Mouse (Mus musculus): Measurements from ENCODE around the gene Sccpdh. TPM values are rescaled to one million over a fixed set of nuclear protein-coding genes. Genes with fewer than 3 reads are reported as not detected.
"Not testable (repeated sequence)": the region's sequence is repeated elsewhere in the genome, so short reads cannot be mapped to it uniquely, and the experiment has no call there.

Gene Sccpdh
- polyA plus RNA-seq, 1 experiment: 1.8 TPM

GRCm38 (mm10) chr1:179704150-179704549 lies 36.1 kb downstream of the Sccpdh start:
- no peaks in the 10 kb centered on the region for H3K36me3 ChIP-seq (ENCODE audit: control insufficient read depth, insufficient read depth, low read length)
- DNase-seq (ENCODE audit: low read depth in 1 of 2, low spot score in 2 of 2): no peak
- no peak overlapping the region for H3K4me3 ChIP-seq (ENCODE audit: extremely low read depth, insufficient read depth, insufficient read length)
- WGBS: 4% methylated on average over 3 of the region's 3 CpGs
- no peaks in the 10 kb centered on the region for H3K4me1 ChIP-seq (ENCODE audit: control insufficient read depth, insufficient read depth, insufficient read length)
- no peak for TF ChIP-seq POLR2A (IDR thresholded peaks at IDR 0.05; ENCODE audit: low read depth, low read length)
- TF ChIP-seq CTCF (IDR thresholded peaks at IDR 0.05; ENCODE audit: extremely low read depth, insufficient read depth, insufficient read length, insufficient replicate concordance): no peak
- no peak overlapping the region for H3K27ac ChIP-seq (ENCODE audit: insufficient read depth, low read length)
- no peaks in the 10 kb centered on the region for H3K27me3 ChIP-seq (ENCODE audit: control insufficient read depth, insufficient read depth, low read length)

GRCm38 (mm10) chr1:179705154-179705553 lies 37.1 kb downstream of the Sccpdh start:
- no peaks in the 10 kb centered on the region for H3K4me1 ChIP-seq (ENCODE audit: control insufficient read depth, insufficient read depth, insufficient read length)
- no peak for TF ChIP-seq POLR2A (IDR thresholded peaks at IDR 0.05; ENCODE audit: low read depth, low read length)
- TF ChIP-seq CTCF (IDR thresholded peaks at IDR 0.05; ENCODE audit: extremely low read depth, insufficient read depth, insufficient read length, insufficient replicate concordance): no peak
- 91% methylated on average over 6 of the region's 6 CpGs for WGBS
- no peak overlapping the region for H3K4me3 ChIP-seq (ENCODE audit: extremely low read depth, insufficient read depth, insufficient read length)
- no peak for DNase-seq (ENCODE audit: low read depth in 1 of 2, low spot score in 2 of 2)
- no peaks in the 10 kb centered on the region for H3K36me3 ChIP-seq (ENCODE audit: control insufficient read depth, insufficient read depth, low read length)
- H3K27me3 ChIP-seq (ENCODE audit: control insufficient read depth, insufficient read depth, low read length): no peaks in the 10 kb centered on the region
- no peak overlapping the region for H3K27ac ChIP-seq (ENCODE audit: insufficient read depth, low read length)

GRCm38 (mm10) chr1:179709390-179709789 lies 41.4 kb downstream of the Sccpdh start:
- H3K4me3 ChIP-seq (ENCODE audit: extremely low read depth, insufficient read depth, insufficient read length): no peak overlapping the region
- TF ChIP-seq POLR2A (IDR thresholded peaks at IDR 0.05; ENCODE audit: low read depth, low read length) (no peak), CTCF (IDR thresholded peaks at IDR 0.05; ENCODE audit: extremely low read depth, insufficient read depth, insufficient read length, insufficient replicate concordance) (no peak)
- H3K4me1 ChIP-seq (ENCODE audit: control insufficient read depth, insufficient read depth, insufficient read length): no peaks in the 10 kb centered on the region
- no peak for DNase-seq (ENCODE audit: low read depth in 1 of 2, low spot score in 2 of 2)
- no peaks in the 10 kb centered on the region for H3K27me3 ChIP-seq (ENCODE audit: control insufficient read depth, insufficient read depth, low read length)
- no peak overlapping the region for H3K27ac ChIP-seq (ENCODE audit: insufficient read depth, low read length)
- 65% methylated on average over 6 of the region's 6 CpGs for whole genome bisulfite sequencing
- H3K36me3 ChIP-seq (ENCODE audit: control insufficient read depth, insufficient read depth, low read length): no peaks in the 10 kb centered on the region

- DNase-seq (ENCODE audit: low read depth in 1 of 2, low spot score in 2 of 2): no peak
- H3K27me3 ChIP-seq (ENCODE audit: control insufficient read depth, insufficient read depth, low read length): no peaks in the 10 kb centered on the region
- no peak overlapping the region for H3K4me3 ChIP-seq (ENCODE audit: extremely low read depth, insufficient read depth, insufficient read length)
- no peaks in the 10 kb centered on the region for H3K36me3 ChIP-seq (ENCODE audit: control insufficient read depth, insufficient read depth, low read length)
- no peak overlapping the region for H3K27ac ChIP-seq (ENCODE audit: insufficient read depth, low read length)
- H3K4me1 ChIP-seq (ENCODE audit: control insufficient read depth, insufficient read depth, insufficient read length): no peaks in the 10 kb centered on the region
- no peak for TF ChIP-seq CTCF (IDR thresholded peaks at IDR 0.05; ENCODE audit: extremely low read depth, insufficient read depth, insufficient read length, insufficient replicate concordance)
- no peak for TF ChIP-seq POLR2A (IDR thresholded peaks at IDR 0.05; ENCODE audit: low read depth, low read length)
- 70% methylated on average over 5 of the region's 5 CpGs for WGBS
These were observed 42.7 kb downstream of the Sccpdh start for GRCm38 (mm10) chr1:179710739-179711138.

- H3K27me3 ChIP-seq (ENCODE audit: control insufficient read depth, insufficient read depth, low read length): no peaks in the 10 kb centered on the region
- DNase-seq (ENCODE audit: low read depth in 1 of 2, low spot score in 2 of 2): no peak
- no peaks in the 10 kb centered on the region for H3K36me3 ChIP-seq (ENCODE audit: control insufficient read depth, insufficient read depth, low read length)
- no peak for TF ChIP-seq CTCF (IDR thresholded peaks at IDR 0.05; ENCODE audit: extremely low read depth, insufficient read depth, insufficient read length, insufficient replicate concordance)
- TF ChIP-seq POLR2A (IDR thresholded peaks at IDR 0.05; ENCODE audit: low read depth, low read length): no peak
- H3K27ac ChIP-seq (ENCODE audit: insufficient read depth, low read length): no peak overlapping the region
- 94% methylated on average over 7 of the region's 7 CpGs for WGBS
- H3K4me1 ChIP-seq (ENCODE audit: control insufficient read depth, insufficient read depth, insufficient read length): no peaks in the 10 kb centered on the region
- H3K4me3 ChIP-seq (ENCODE audit: extremely low read depth, insufficient read depth, insufficient read length): no peak overlapping the region
These were observed 44.6 kb downstream of the Sccpdh start for GRCm38 (mm10) chr1:179712658-179713057.

GRCm38 (mm10) chr1:179713367-179713766 lies 45.4 kb downstream of the Sccpdh start:
- Histone ChIP-seq H3K4me1 (ENCODE audit: control insufficient read depth, insufficient read depth, insufficient read length) (no peaks in the 10 kb centered on the region), H3K4me3 (ENCODE audit: extremely low read depth, insufficient read depth, insufficient read length) (no peak overlapping the region), H3K36me3 (ENCODE audit: control insufficient read depth, insufficient read depth, low read length) (no peaks in the 10 kb centered on the region), H3K27ac (ENCODE audit: insufficient read depth, low read length) (no peak overlapping the region), H3K27me3 (ENCODE audit: control insufficient read depth, insufficient read depth, low read length) (no peaks in the 10 kb centered on the region)
- no peak for DNase-seq (ENCODE audit: low read depth in 1 of 2, low spot score in 2 of 2)
- WGBS: 87% methylated on average over 3 of the region's 3 CpGs
- TF ChIP-seq POLR2A (IDR thresholded peaks at IDR 0.05; ENCODE audit: low read depth, low read length): no peak
- no peak for TF ChIP-seq CTCF (IDR thresholded peaks at IDR 0.05; ENCODE audit: extremely low read depth, insufficient read depth, insufficient read length, insufficient replicate concordance)

- not testable (repeated sequence) for H3K27me3 ChIP-seq (ENCODE audit: control insufficient read depth, insufficient read depth, low read length); H3K27ac ChIP-seq (ENCODE audit: insufficient read depth, low read length); DNase-seq (ENCODE audit: low read depth in 1 of 2, low spot score in 2 of 2); H3K4me1 ChIP-seq (ENCODE audit: control insufficient read depth, insufficient read depth, insufficient read length); H3K4me3 ChIP-seq (ENCODE audit: extremely low read depth, insufficient read depth, insufficient read length); H3K36me3 ChIP-seq (ENCODE audit: control insufficient read depth, insufficient read depth, low read length)
- WGBS: 92% methylated on average over 4 of the region's 4 CpGs
These were observed 47.3 kb downstream of the Sccpdh start for GRCm38 (mm10) chr1:179715289-179715688.

Measured in spleen, adult 2 months (tissue).